Mouse (Mus musculus) hindbrain, embryonic 11.5 days (tissue): Measurements from ENCODE around the gene Tiam1. TPM values are rescaled to one million over a fixed set of nuclear protein-coding genes. Genes with fewer than 3 reads are reported as not detected.

ENCODE experiments used
- ATAC-seq: fragments of 200-750 bp; cut with Nextera tagmentation; 2 replicates; pipeline ENCODE4 v1.8.0; 2017; ENCODE audit warnings: mild to moderate bottlenecking, moderate TSS enrichment, moderate library complexity; ENCODE audit not compliant: low FRiP score
- DNase-seq: peaks from one replicate; pipeline ENCODE4 v3.0.0-alpha.2; 2015; ENCODE audit warnings: low spot score
- H3K27ac ChIP-seq: fragments of 300-500 bp; sonication (generic); 2 replicates; pipeline ENCODE4 v1.5.1; 2014; ENCODE audit warnings: mild to moderate bottlenecking, low read depth, low read length
- H3K27me3 ChIP-seq: fragments of 300-500 bp; sonication (generic); 2 replicates; pipeline ENCODE4 v1.6.1; 2014; ENCODE audit warnings: mild to moderate bottlenecking, low read length, moderate library complexity, mixed read lengths; ENCODE audit not compliant: control insufficient read depth, insufficient read depth
- H3K36me3 ChIP-seq: fragments of 300-500 bp; sonication (generic); 2 replicates; pipeline ENCODE4 v1.6.1; 2014; ENCODE audit warnings: mild to moderate bottlenecking, low read length, moderate library complexity, mixed read lengths; ENCODE audit not compliant: control insufficient read depth, insufficient read depth
- H3K4me1 ChIP-seq: fragments of 300-500 bp; sonication (generic); replicated peaks from 2 replicates; pipeline ENCODE4 v1.6.1; 2014; ENCODE audit warnings: low read length, mixed read lengths; ENCODE audit not compliant: control insufficient read depth, insufficient read depth
- H3K4me2 ChIP-seq: fragments of 300-500 bp; sonication (generic); replicated peaks from 2 replicates; pipeline ENCODE4 v1.6.1; 2014; ENCODE audit warnings: mild to moderate bottlenecking, low read depth, low read length
- H3K4me3 ChIP-seq: fragments of 300-500 bp; sonication (generic); 2 replicates; pipeline ENCODE4 v1.5.1; 2014; ENCODE audit warnings: low read depth, low read length
- H3K9ac ChIP-seq: fragments of 300-500 bp; sonication (generic); 2 replicates; pipeline ENCODE4 v1.6.1; 2014; ENCODE audit warnings: low read depth, low read length
- H3K9me3 ChIP-seq: fragments of 300-500 bp; sonication (generic); 2 replicates; pipeline ENCODE4 v1.6.1; 2016; ENCODE audit warnings: low read length; ENCODE audit not compliant: control insufficient read depth
- WGBS: fragments of 180-500 bp; shearing (Covaris S2); extraction: QIAGEN DNeasy Blood & Tissue Kit; methylation state at CpG from one replicate; pipeline ENCODE4 v1.1.7; 2014; 5-methylcytosine and 5-hydroxymethylcytosine counted together
- polyA plus RNA-seq: library from polyadenylated mRNA; unstranded; fragments of >200 nt; fragmentation: Nextera tagmentation; extraction: Ambion mirVana; gene quantifications from 2 replicates; pipeline ENCODE4 v1.2.1, GENCODE M21; 2014

The Tiam1 gene
- polyA plus RNA-seq, 1 experiment from 2014 or later = 27.6 TPM

GRCm38 (mm10) chr16:89993991-89994825, 149.4 kb downstream of the Tiam1 start:
- H3K9ac ChIP-seq = no peak overlapping the region
- 79% methylated on average over 17 of the region's 17 CpGs for WGBS
- no peaks in the 10 kb centered on the region for H3K9me3 ChIP-seq
- no peaks in the 10 kb centered on the region for H3K36me3 ChIP-seq
- ATAC-seq (no peak), DNase-seq (no peak)
- no peak overlapping the region for H3K4me3 ChIP-seq
- no peak overlapping the region for H3K27ac ChIP-seq
- no peak overlapping the region for H3K4me2 ChIP-seq
- no peaks in the 10 kb centered on the region for H3K4me1 ChIP-seq
- H3K27me3 ChIP-seq = no peaks in the 10 kb centered on the region

- ATAC-seq = no peak
- Histone ChIP-seq H3K27ac (no peak overlapping the region), H3K4me1 (no peaks in the 10 kb centered on the region), H3K9me3 (no peaks in the 10 kb centered on the region), H3K4me3 (no peak overlapping the region), H3K27me3 (no peaks in the 10 kb centered on the region), H3K4me2 (no peak overlapping the region), H3K36me3 (no peaks in the 10 kb centered on the region), H3K9ac (no peak overlapping the region)
- DNase-seq = no peak
- WGBS = 94% methylated on average over 4 of the region's 4 CpGs
Measured at GRCm38 (mm10) chr16:89993506-89993905, 150.1 kb downstream of the Tiam1 start.

GRCm38 (mm10) chr16:89991701-89992152, 151.8 kb downstream of the Tiam1 start:
- 0 out of 2 replicates have a peak, but pooled peaks cover 2% of the 10 kb centered on the region for H3K4me1 ChIP-seq
- 79% methylated on average over 12 of the region's 12 CpGs for WGBS
- H3K27me3 ChIP-seq = no peaks in the 10 kb centered on the region
- H3K4me3 ChIP-seq = no peak overlapping the region
- ATAC-seq (no peak), DNase-seq (peak; percentile 20)
- no peaks in the 10 kb centered on the region for H3K36me3 ChIP-seq
- no peaks in the 10 kb centered on the region for H3K9me3 ChIP-seq
- H3K4me2 ChIP-seq = no peak overlapping the region
- no peak overlapping the region for H3K9ac ChIP-seq
- H3K27ac ChIP-seq = no peak overlapping the region

GRCm38 (mm10) chr16:89990288-89990955, 153.1 kb downstream of the Tiam1 start:
- 0 out of 2 replicates have a peak, but pooled peaks cover 2% of the 10 kb centered on the region for H3K4me1 ChIP-seq
- H3K27ac ChIP-seq = no peak overlapping the region
- DNase-seq = no peak
- no peak for ATAC-seq
- 82% methylated on average over 5 of the region's 5 CpGs for WGBS
- H3K4me2 ChIP-seq = no peak overlapping the region
- no peak overlapping the region for H3K9ac ChIP-seq
- no peaks in the 10 kb centered on the region for H3K36me3 ChIP-seq
- H3K27me3 ChIP-seq = no peaks in the 10 kb centered on the region
- H3K4me3 ChIP-seq = no peak overlapping the region
- no peaks in the 10 kb centered on the region for H3K9me3 ChIP-seq

GRCm38 (mm10) chr16:89989816-89990215, 153.8 kb downstream of the Tiam1 start:
- ATAC-seq (no peak), DNase-seq (no peak)
- Histone ChIP-seq H3K9me3 (no peaks in the 10 kb centered on the region), H3K27me3 (no peaks in the 10 kb centered on the region), H3K4me2 (no peak overlapping the region), H3K4me3 (no peak overlapping the region), H3K27ac (no peak overlapping the region), H3K36me3 (no peaks in the 10 kb centered on the region), H3K9ac (no peak overlapping the region), H3K4me1 (0 out of 2 replicates have a peak, but pooled peaks cover 2% of the 10 kb centered on the region)
- WGBS = 91% methylated on average over 10 of the region's 10 CpGs

GRCm38 (mm10) chr16:89986672-89987362, 156.8 kb downstream of the Tiam1 start:
- H3K36me3 ChIP-seq = no peaks in the 10 kb centered on the region
- ATAC-seq (peak; percentile 67), DNase-seq (no peak)
- no peaks in the 10 kb centered on the region for H3K9me3 ChIP-seq
- H3K9ac ChIP-seq = no peak overlapping the region
- no peak overlapping the region for H3K4me3 ChIP-seq
- no peak overlapping the region for H3K27ac ChIP-seq
- 66% methylated on average over 18 of the region's 18 CpGs for WGBS
- 0 out of 2 replicates have a peak, but pooled peaks cover 2% of the 10 kb centered on the region for H3K4me1 ChIP-seq
- H3K27me3 ChIP-seq = no peaks in the 10 kb centered on the region
- H3K4me2 ChIP-seq = no peak overlapping the region

- no peak overlapping the region for H3K4me2 ChIP-seq
- H3K27ac ChIP-seq = no peak overlapping the region
- 75% methylated on average over 20 of the region's 20 CpGs for WGBS
- H3K9me3 ChIP-seq = no peaks in the 10 kb centered on the region
- no peaks in the 10 kb centered on the region for H3K27me3 ChIP-seq
- no peak for DNase-seq
- ATAC-seq = no peak
- no peaks in the 10 kb centered on the region for H3K36me3 ChIP-seq
- 0 out of 2 replicates have a peak, but pooled peaks cover 2% of the 10 kb centered on the region for H3K4me1 ChIP-seq
- no peak overlapping the region for H3K9ac ChIP-seq
- no peak overlapping the region for H3K4me3 ChIP-seq
Measured at GRCm38 (mm10) chr16:89985702-89986481, 157.7 kb downstream of the Tiam1 start.

GRCm38 (mm10) chr16:89980075-89980744, 163.4 kb downstream of the Tiam1 start:
- Histone ChIP-seq H3K9me3 (no peaks in the 10 kb centered on the region), H3K27ac (no peak overlapping the region), H3K4me1 (no peaks in the 10 kb centered on the region), H3K9ac (no peak overlapping the region), H3K27me3 (no peaks in the 10 kb centered on the region), H3K36me3 (no peaks in the 10 kb centered on the region), H3K4me2 (no peak overlapping the region), H3K4me3 (no peak overlapping the region)
- no peak for DNase-seq
- no peak for ATAC-seq
- WGBS = 91% methylated on average over 11 of the region's 11 CpGs
